Mouse (Mus musculus): ENCODE data around the gene Cyp2d11. TPM values are rescaled to one million over a fixed set of nuclear protein-coding genes. Genes with fewer than 3 reads are reported as not detected.
"Not testable (repeated sequence)": the region's sequence is repeated elsewhere in the genome, so short reads cannot be mapped to it uniquely, and the experiment has no call there.

Gene Cyp2d11
- total RNA-seq, 2 experiments from 2014 or later: not detected

- intact Hi-C loops (cut with DNase I): no loop called here
- no peak for TF ChIP-seq CTCF (IDR thresholded peaks at IDR 0.05)
- no peak within 1 kb of the TSS for H3K4me3 ChIP-seq
These were observed 13.2 kb upstream of the Cyp2d11 start, which contains the start of gene Cyp2d10 for GRCm38 (mm10) chr15:82406981-82407380. Gene Cyp2d10, minus strand, starts transcription at chr15:82407195.

GRCm38 (mm10) chr15:82404163-82404562 is 10.3 kb upstream of the Cyp2d11 start:
- DNase-seq (ENCODE audit: extremely low spot score in 1 of 2, low spot score in 2 of 2): no peak
- no peak for TF ChIP-seq CTCF (IDR thresholded peaks at IDR 0.05)
- H3K27ac ChIP-seq: no peak overlapping the region
- no peak overlapping the region for H3K4me3 ChIP-seq
- intact Hi-C loops (cut with DNase I): no loop called here

More at GRCm38 (mm10) chr15:82406981-82407380, 13.2 kb upstream of the Cyp2d11 start, which contains the start of gene Cyp2d10:
- DNase-seq (ENCODE audit: extremely low spot score in 1 of 2, low spot score in 2 of 2): no peak
- H3K27ac ChIP-seq: no peak within 1 kb of the TSS

GRCm38 (mm10) chr15:82403606-82404005 is 9.8 kb upstream of the Cyp2d11 start:
- Histone ChIP-seq H3K4me3 (no peak overlapping the region), H3K27ac (no peak overlapping the region)
- no peak for TF ChIP-seq CTCF (IDR thresholded peaks at IDR 0.05)
- intact Hi-C loops (cut with DNase I): no loop called here
- DNase-seq (ENCODE audit: extremely low spot score in 1 of 2, low spot score in 2 of 2): no peak

GRCm38 (mm10) chr15:82402741-82403140 is 8.9 kb upstream of the Cyp2d11 start:
- TF ChIP-seq CTCF (IDR thresholded peaks at IDR 0.05): no peak
- H3K27ac ChIP-seq: no peak overlapping the region
- no peak for DNase-seq (ENCODE audit: extremely low spot score in 1 of 2, low spot score in 2 of 2)
- intact Hi-C loops (cut with DNase I): no loop called here
- no peak overlapping the region for H3K4me3 ChIP-seq

- intact Hi-C loops (cut with DNase I): no loop called here
- no peak for TF ChIP-seq CTCF (IDR thresholded peaks at IDR 0.05)
These were observed 8.3 kb upstream of the Cyp2d11 start for GRCm38 (mm10) chr15:82402106-82402505.

GRCm38 (mm10) chr15:82401516-82401915 is 7.7 kb upstream of the Cyp2d11 start:
- DNase-seq (ENCODE audit: extremely low spot score in 1 of 2, low spot score in 2 of 2): no peak
- intact Hi-C loops (cut with DNase I): no loop called here
- no peak overlapping the region for H3K4me3 ChIP-seq
- no peak for TF ChIP-seq CTCF (IDR thresholded peaks at IDR 0.05)
- H3K27ac ChIP-seq: no peak overlapping the region

More at GRCm38 (mm10) chr15:82402106-82402505, 8.3 kb upstream of the Cyp2d11 start:
- no peak overlapping the region for H3K4me3 ChIP-seq
- no peak for DNase-seq (ENCODE audit: extremely low spot score in 1 of 2, low spot score in 2 of 2)
- no peak overlapping the region for H3K27ac ChIP-seq

- H3K4me3 ChIP-seq; H3K27ac ChIP-seq; intact Hi-C loops (cut with DNase I); DNase-seq (ENCODE audit: extremely low spot score in 1 of 2, low spot score in 2 of 2): not testable (repeated sequence)
These were observed 2.1 kb upstream of the Cyp2d11 start for GRCm38 (mm10) chr15:82395955-82396354.

GRCm38 (mm10) chr15:82389916-82390315 is 3.9 kb downstream of the Cyp2d11 start:
- intact Hi-C loops (cut with DNase I): not testable (repeated sequence)

GRCm38 (mm10) chr15:82385729-82386128 is 8.1 kb downstream of the Cyp2d11 start:
- no peak for DNase-seq (ENCODE audit: extremely low spot score in 1 of 2, low spot score in 2 of 2)
- H3K4me3 ChIP-seq: no peak overlapping the region
- H3K27ac ChIP-seq: no peak overlapping the region
- intact Hi-C loops (cut with DNase I): no loop called here
- no peak for TF ChIP-seq CTCF (IDR thresholded peaks at IDR 0.05)

More at GRCm38 (mm10) chr15:82389916-82390315, 3.9 kb downstream of the Cyp2d11 start:
- not testable (repeated sequence) for DNase-seq (ENCODE audit: extremely low spot score in 1 of 2, low spot score in 2 of 2); H3K4me3 ChIP-seq; H3K27ac ChIP-seq

- Histone ChIP-seq H3K27ac (no peak overlapping the region), H3K4me3 (no peak overlapping the region)
- no peak for TF ChIP-seq CTCF (IDR thresholded peaks at IDR 0.05)
- DNase-seq (ENCODE audit: extremely low spot score in 1 of 2, low spot score in 2 of 2): no peak
- intact Hi-C loops (cut with DNase I): no loop called here
These were observed 11.4 kb downstream of the Cyp2d11 start for GRCm38 (mm10) chr15:82382441-82382840.

- peak overlapping the region; percentile 65 for H3K27ac ChIP-seq
- intact Hi-C loops (cut with DNase I): loop anchor here (2.0 kb wide), 1 partner anchor 36 kb away; no protein-coding TSS in a partner anchor
- TF ChIP-seq CTCF (IDR thresholded peaks at IDR 0.05): no peak
- DNase-seq (ENCODE audit: extremely low spot score in 1 of 2, low spot score in 2 of 2): no peak
- H3K4me3 ChIP-seq: peak overlapping the region; percentile 35
These were observed 13.1 kb downstream of the Cyp2d11 start for GRCm38 (mm10) chr15:82380714-82381062.

GRCm38 (mm10) chr15:82379871-82380713 is 13.7 kb downstream of the Cyp2d11 start, which contains the start of gene Cyp2d22:
Gene Cyp2d22, minus strand, starts transcription at chr15:82380260.
- no peak for TF ChIP-seq CTCF (IDR thresholded peaks at IDR 0.05)
- DNase-seq (ENCODE audit: extremely low spot score in 1 of 2, low spot score in 2 of 2): no peak
- intact Hi-C loops (cut with DNase I): loop anchor here (2.0 kb wide), 2 partner anchors 25 to 37 kb away; partner anchors contain the start of gene Ndufa6
- H3K4me3 ChIP-seq: peak within 1 kb of the TSS; percentile 53
- H3K27ac ChIP-seq: peak within 1 kb of the TSS; percentile 90
